Mouse (Mus musculus) forebrain, embryonic 13.5 days (tissue): ENCODE results near the gene Pex5l. TPM values are rescaled to one million over a fixed set of nuclear protein-coding genes. Genes with fewer than 3 reads are reported as not detected.
A peak's percentile ranks its signal among the peaks of the same experiment; 100 is the strongest.

Experiments used
- ATAC-seq: fragments of 200-750 bp; cut with Nextera tagmentation; 2 replicates; pipeline ENCODE4 v1.8.0; 2017
- H3K27ac ChIP-seq: fragments of 300-500 bp; sonication (generic); 2 replicates; pipeline ENCODE4 v1.5.1; 2015; ENCODE audit warnings: inconsistent platforms, mild to moderate bottlenecking, moderate library complexity
- H3K27me3 ChIP-seq: fragments of 300-500 bp; sonication (generic); 2 replicates; pipeline ENCODE4 v1.6.1; 2015; ENCODE audit warnings: mild to moderate bottlenecking, inconsistent platforms
- H3K36me3 ChIP-seq: fragments of 300-500 bp; sonication (generic); 2 replicates; pipeline ENCODE4 v1.6.1; 2015; ENCODE audit warnings: mild to moderate bottlenecking, inconsistent platforms; ENCODE audit not compliant: poor library complexity, severe bottlenecking
- H3K4me1 ChIP-seq: fragments of 300-500 bp; sonication (generic); 2 replicates; pipeline ENCODE4 v1.6.1; 2015; ENCODE audit warnings: inconsistent platforms
- H3K4me2 ChIP-seq: fragments of 300-500 bp; sonication (generic); 2 replicates; pipeline ENCODE4 v1.6.1; 2015; ENCODE audit warnings: inconsistent platforms, mild to moderate bottlenecking, moderate library complexity
- H3K4me3 ChIP-seq: fragments of 300-500 bp; sonication (generic); 2 replicates; pipeline ENCODE4 v1.5.1; 2015; ENCODE audit warnings: mild to moderate bottlenecking, inconsistent platforms
- H3K9ac ChIP-seq: fragments of 300-500 bp; sonication (generic); 2 replicates; pipeline ENCODE4 v1.6.1; 2015; ENCODE audit warnings: mild to moderate bottlenecking, inconsistent platforms
- H3K9me3 ChIP-seq: fragments of 300-500 bp; sonication (generic); replicated peaks from 2 replicates; pipeline ENCODE4 v1.6.1; 2016; ENCODE audit warnings: inconsistent platforms
- WGBS: fragments of 180-500 bp; shearing (Covaris S2); methylation state at CpG from one replicate; pipeline ENCODE4 v1.1.7; 2015; 5-methylcytosine and 5-hydroxymethylcytosine counted together
- polyA plus RNA-seq: library from polyadenylated mRNA; unstranded; fragments of >200 nt; fragmentation: Nextera tagmentation; extraction: Ambion mirVana; gene quantifications from 2 replicates; pipeline ENCODE4 v1.2.1, GENCODE M21; 2015

Pex5l gene
- polyA plus RNA-seq, result 0.99 and 1.2 TPM in 2 replicates

GRCm38 (mm10) chr3:33142901-33143461 lies at the start of gene Pex5l:
TSS of gene Pex5l (minus strand) at chr3:33143247.
- ATAC-seq, result peak; percentile 95
- Histone ChIP-seq H3K4me1 (peaks cover 9% of the 10 kb centered on the region), H3K36me3 (no peaks in the 10 kb centered on the region), H3K27me3 (peaks cover 30% of the 10 kb centered on the region), H3K9me3 (no peaks in the 10 kb centered on the region), H3K4me2 (peak within 1 kb of the TSS; percentile 81), H3K4me3 (peak within 1 kb of the TSS; percentile 64), H3K9ac (peak within 1 kb of the TSS; percentile 73), H3K27ac (no peak within 1 kb of the TSS)
- WGBS, result under 1% methylated on average over 78 of the region's 88 CpGs

- no peaks in the 10 kb centered on the region for H3K36me3 ChIP-seq
- no peak overlapping the region for H3K27ac ChIP-seq
- no peak overlapping the region for H3K9ac ChIP-seq
- no peak overlapping the region for H3K4me2 ChIP-seq
- no peaks in the 10 kb centered on the region for H3K4me1 ChIP-seq
- WGBS, result 75% methylated on average over 3 of the region's 3 CpGs
- no peak for ATAC-seq
- H3K9me3 ChIP-seq, result no peaks in the 10 kb centered on the region
- no peaks in the 10 kb centered on the region for H3K27me3 ChIP-seq
- no peak overlapping the region for H3K4me3 ChIP-seq
These were observed 22.1 kb upstream of the Pex5l start for GRCm38 (mm10) chr3:33165186-33165585.

GRCm38 (mm10) chr3:33163821-33164220 lies 20.8 kb upstream of the Pex5l start:
- Histone ChIP-seq H3K4me3 (no peak overlapping the region), H3K9me3 (no peaks in the 10 kb centered on the region), H3K27ac (no peak overlapping the region), H3K27me3 (no peaks in the 10 kb centered on the region), H3K9ac (no peak overlapping the region), H3K4me2 (no peak overlapping the region), H3K4me1 (no peaks in the 10 kb centered on the region), H3K36me3 (no peaks in the 10 kb centered on the region)
- no peak for ATAC-seq

- H3K9me3 ChIP-seq, result no peaks in the 10 kb centered on the region
- H3K4me3 ChIP-seq, result peak overlapping the region; percentile 64
- ATAC-seq, result peak; percentile 29; the same call in 1 of the 2 replicates
- H3K36me3 ChIP-seq, result no peaks in the 10 kb centered on the region
- no peak overlapping the region for H3K9ac ChIP-seq
- 81% methylated on average over 7 of the region's 7 CpGs for WGBS
- H3K27me3 ChIP-seq, result peaks cover 30% of the 10 kb centered on the region
- no peak overlapping the region for H3K27ac ChIP-seq
- peaks cover 9% of the 10 kb centered on the region for H3K4me1 ChIP-seq
- H3K4me2 ChIP-seq, result peak overlapping the region; percentile 81
These were observed 545 bp upstream of the Pex5l start for GRCm38 (mm10) chr3:33143592-33143991.

GRCm38 (mm10) chr3:33142398-33142797 lies 649 bp downstream of the Pex5l start:
- under 1% methylated on average over 17 of the region's 17 CpGs for WGBS
- peaks cover 9% of the 10 kb centered on the region for H3K4me1 ChIP-seq
- peak; percentile 37 for ATAC-seq

GRCm38 (mm10) chr3:33129944-33130343 lies 13.1 kb downstream of the Pex5l start:
- H3K27ac ChIP-seq, result no peak overlapping the region
- no peak overlapping the region for H3K4me2 ChIP-seq
- H3K36me3 ChIP-seq, result no peaks in the 10 kb centered on the region
- ATAC-seq, result no peak
- no peaks in the 10 kb centered on the region for H3K4me1 ChIP-seq
- no peaks in the 10 kb centered on the region for H3K9me3 ChIP-seq
- no peak overlapping the region for H3K4me3 ChIP-seq
- H3K9ac ChIP-seq, result no peak overlapping the region
- no peaks in the 10 kb centered on the region for H3K27me3 ChIP-seq

More at GRCm38 (mm10) chr3:33142398-33142797, 649 bp downstream of the Pex5l start:
- H3K9me3 ChIP-seq, result no peaks in the 10 kb centered on the region
- H3K27me3 ChIP-seq, result peaks cover 30% of the 10 kb centered on the region
- no peak overlapping the region for H3K27ac ChIP-seq
- peak overlapping the region; percentile 64 for H3K4me3 ChIP-seq
- H3K36me3 ChIP-seq, result no peaks in the 10 kb centered on the region
- peak overlapping the region; percentile 81 for H3K4me2 ChIP-seq
- H3K9ac ChIP-seq, result peak overlapping the region; percentile 73

- Histone ChIP-seq H3K4me2 (no peak overlapping the region), H3K4me1 (no peaks in the 10 kb centered on the region), H3K9me3 (no peaks in the 10 kb centered on the region), H3K4me3 (no peak overlapping the region), H3K27me3 (no peaks in the 10 kb centered on the region), H3K9ac (no peak overlapping the region), H3K27ac (no peak overlapping the region), H3K36me3 (no peaks in the 10 kb centered on the region)
- ATAC-seq, result no peak
- 87% methylated on average over 5 of the region's 5 CpGs for WGBS
These were observed 18.3 kb downstream of the Pex5l start for GRCm38 (mm10) chr3:33124796-33125195.

- H3K36me3 ChIP-seq, result no peaks in the 10 kb centered on the region
- no peak overlapping the region for H3K4me3 ChIP-seq
- ATAC-seq, result no peak
- H3K27me3 ChIP-seq, result no peaks in the 10 kb centered on the region
- no peak overlapping the region for H3K9ac ChIP-seq
- H3K4me2 ChIP-seq, result no peak overlapping the region
- no peak overlapping the region for H3K27ac ChIP-seq
- no peaks in the 10 kb centered on the region for H3K9me3 ChIP-seq
- 93% methylated on average over 2 of the region's 2 CpGs for WGBS
- no peaks in the 10 kb centered on the region for H3K4me1 ChIP-seq
These were observed 37.3 kb downstream of the Pex5l start for GRCm38 (mm10) chr3:33105785-33106184.

GRCm38 (mm10) chr3:33103501-33103900 lies 39.5 kb downstream of the Pex5l start:
- Histone ChIP-seq H3K4me1 (no peaks in the 10 kb centered on the region), H3K27me3 (no peaks in the 10 kb centered on the region), H3K36me3 (no peaks in the 10 kb centered on the region), H3K4me2 (no peak overlapping the region), H3K9me3 (no peaks in the 10 kb centered on the region), H3K27ac (no peak overlapping the region), H3K4me3 (no peak overlapping the region), H3K9ac (no peak overlapping the region)
- ATAC-seq, result no peak
- WGBS, result 94% methylated on average over 6 of the region's 6 CpGs

- Histone ChIP-seq H3K27ac (no peak overlapping the region), H3K4me1 (no peaks in the 10 kb centered on the region), H3K9ac (no peak overlapping the region), H3K27me3 (no peaks in the 10 kb centered on the region), H3K4me3 (no peak overlapping the region), H3K9me3 (no peaks in the 10 kb centered on the region), H3K36me3 (no peaks in the 10 kb centered on the region), H3K4me2 (no peak overlapping the region)
- 71% methylated on average over 9 of the region's 9 CpGs for WGBS
- no peak for ATAC-seq
These were observed 44.3 kb downstream of the Pex5l start for GRCm38 (mm10) chr3:33098550-33099295.

GRCm38 (mm10) chr3:33093646-33094045 lies 49.4 kb downstream of the Pex5l start:
- no peak for ATAC-seq

GRCm38 (mm10) chr3:33090001-33090400 lies 53.0 kb downstream of the Pex5l start:
- Histone ChIP-seq H3K36me3 (no peaks in the 10 kb centered on the region), H3K9ac (peak overlapping the region; percentile 45), H3K9me3 (no peaks in the 10 kb centered on the region), H3K4me2 (peak overlapping the region; percentile 59), H3K27ac (no peak overlapping the region), H3K4me1 (peaks cover 14% of the 10 kb centered on the region), H3K4me3 (peak overlapping the region; percentile 22), H3K27me3 (no peaks in the 10 kb centered on the region)
- 6% methylated on average over 9 of the region's 9 CpGs for WGBS
- peak; percentile 95 for ATAC-seq

More at GRCm38 (mm10) chr3:33093646-33094045, 49.4 kb downstream of the Pex5l start:
- no peaks in the 10 kb centered on the region for H3K27me3 ChIP-seq
- WGBS, result 64% methylated on average over 6 of the region's 6 CpGs
- H3K9me3 ChIP-seq, result no peaks in the 10 kb centered on the region
- no peak overlapping the region for H3K27ac ChIP-seq
- no peak overlapping the region for H3K9ac ChIP-seq
- H3K4me1 ChIP-seq, result peaks cover 14% of the 10 kb centered on the region
- H3K4me2 ChIP-seq, result no peak overlapping the region
- H3K36me3 ChIP-seq, result no peaks in the 10 kb centered on the region
- H3K4me3 ChIP-seq, result no peak overlapping the region
